Mouse (Mus musculus): ENCODE results near the gene Vgf.

Gene Vgf

GRCm38 (mm10) chr5:137026092-137026491 lies at the start of gene Vgf:
Gene Vgf, plus strand, starts transcription at chr5:137026392.
- DNase-seq: no peak

GRCm38 (mm10) chr5:136977769-136978168 lies 48.4 kb upstream of the Vgf start:
- DNase-seq: no peak

- DNase-seq: no peak
Measured at GRCm38 (mm10) chr5:136979762-136980161, 46.4 kb upstream of the Vgf start.

- DNase-seq: no peak
Measured at GRCm38 (mm10) chr5:136980974-136981373, 45.2 kb upstream of the Vgf start.

- peak; percentile 55 for DNase-seq
Measured at GRCm38 (mm10) chr5:136982338-136982930, 43.8 kb upstream of the Vgf start.

GRCm38 (mm10) chr5:136984828-136985227 lies 41.4 kb upstream of the Vgf start:
- DNase-seq: no peak

GRCm38 (mm10) chr5:136986695-136987137 lies 39.5 kb upstream of the Vgf start, which contains the start of gene Plod3:
Gene Plod3, plus strand, starts transcription at chr5:136987019.
- peak; percentile 93 for DNase-seq

- DNase-seq: peak; percentile 88
Measured at GRCm38 (mm10) chr5:136987138-136987933, 38.9 kb upstream of the Vgf start.

GRCm38 (mm10) chr5:136987934-136988271 lies 38.3 kb upstream of the Vgf start, which contains the start of gene Znhit1:
Gene Znhit1, minus strand, starts transcription at chr5:136988021.
- no peak for DNase-seq

GRCm38 (mm10) chr5:136988420-136988819 lies 37.8 kb upstream of the Vgf start:
- DNase-seq: no peak

- no peak for DNase-seq
Measured at GRCm38 (mm10) chr5:136989801-136990200, 36.4 kb upstream of the Vgf start.

GRCm38 (mm10) chr5:136999449-136999848 lies 26.7 kb upstream of the Vgf start:
- no peak for DNase-seq

- DNase-seq: no peak
Measured at GRCm38 (mm10) chr5:137000612-137001011, 25.6 kb upstream of the Vgf start.

GRCm38 (mm10) chr5:137007276-137007675 lies 18.9 kb upstream of the Vgf start:
- no peak for DNase-seq

GRCm38 (mm10) chr5:137009988-137010387 lies 16.2 kb upstream of the Vgf start:
- DNase-seq: peak; percentile 63

GRCm38 (mm10) chr5:137012401-137012950 lies 13.7 kb upstream of the Vgf start:
- DNase-seq: no peak

GRCm38 (mm10) chr5:137015913-137016312 lies 10.3 kb upstream of the Vgf start:
- DNase-seq: no peak

- no peak for DNase-seq
Measured at GRCm38 (mm10) chr5:137024318-137024717, 1.9 kb upstream of the Vgf start.

- peak; percentile 83 for DNase-seq
Measured at GRCm38 (mm10) chr5:137025132-137025531, 1.1 kb upstream of the Vgf start.

- no peak for DNase-seq
Measured at GRCm38 (mm10) chr5:137028561-137029272, 2.5 kb downstream of the Vgf start.

GRCm38 (mm10) chr5:137029273-137029585 lies 3.0 kb downstream of the Vgf start:
- no peak for DNase-seq

- peak; percentile 98 for DNase-seq
Measured at GRCm38 (mm10) chr5:137029643-137030415, 3.6 kb downstream of the Vgf start.

- DNase-seq: no peak
Measured at GRCm38 (mm10) chr5:137030416-137030810, 4.2 kb downstream of the Vgf start.
